8 mouse cellular contexts compared by ENCODE assay signal in the genomic region with DNA sequence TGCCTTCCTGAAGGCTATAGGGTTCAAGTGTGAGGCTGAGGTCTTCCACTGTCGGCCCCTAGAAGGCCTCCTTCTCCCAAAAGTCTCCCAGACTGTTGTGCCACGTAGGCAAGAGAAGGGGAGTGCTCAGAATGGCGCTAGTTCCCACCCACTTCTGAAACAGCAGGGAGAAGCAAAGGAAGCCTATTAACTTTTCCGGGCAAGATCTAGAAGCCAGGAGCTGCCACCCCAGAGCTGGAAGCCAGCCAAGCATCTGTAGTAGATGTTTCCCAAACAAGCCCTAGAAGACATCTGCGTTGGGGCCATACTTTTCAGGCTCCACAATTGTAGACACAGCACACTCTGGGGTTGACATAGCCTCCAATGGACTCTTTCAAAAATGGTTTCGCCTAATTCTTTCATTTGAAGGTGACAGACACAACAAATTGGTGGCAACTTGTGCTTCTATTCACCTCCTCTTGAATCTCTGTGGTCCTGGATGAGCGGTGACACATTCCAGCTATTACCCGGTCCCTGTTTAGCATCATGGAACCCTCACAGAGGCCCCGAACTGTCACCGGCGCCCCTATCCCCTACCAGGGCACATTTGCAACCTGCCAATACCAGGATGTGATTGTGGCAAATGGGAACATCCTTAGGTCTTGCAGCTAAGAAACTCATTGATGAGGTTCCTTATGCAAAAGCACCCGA. TPM values are rescaled to one million over a fixed set of nuclear protein-coding genes. Genes with fewer than 3 reads are reported as not detected.
DNase-seq lines count a peak whose midpoint lies in the region; ATAC-seq lines count a peak whose summit lies in the region.

No protein-coding gene starts in this region.

- peak; percentile 56 for DNase-seq in adrenal gland, postnatal 10 days
- peak; percentile 71 for DNase-seq in fibroblast of lung, adult 2 months (ENCODE audit: low read depth)
- DNase-seq in heart, postnatal 10 days, result peak; percentile 60 to 67
- peak; percentile 65 to 78 for DNase-seq in kidney, postnatal 4 days
- DNase-seq in MN1 (ENCODE audit: low spot score), result no peak
- DNase-seq in left cerebral cortex, postnatal 25 days (ENCODE audit: low spot score in 2 of 2), result no peak

- WGBS in neural tube, embryonic 13.5 days, result 75% methylated on average over 12 of the region's 12 CpGs

- H3K27me3 ChIP-seq in neural tube, embryonic 13.5 days, result no peaks in the 10 kb centered on the region

- H3K36me3 ChIP-seq in neural tube, embryonic 13.5 days, result no peaks in the 10 kb centered on the region

- H3K9ac ChIP-seq in neural tube, embryonic 13.5 days, result 0 out of 2 replicates have a peak overlapping the region, but pooled peaks have one; percentile 5

- peak overlapping the region; percentile 99 for H3K4me2 ChIP-seq in neural tube, embryonic 13.5 days

- peak overlapping the region; percentile 60 for H3K4me3 ChIP-seq in neural tube, embryonic 13.5 days

- H3K4me1 ChIP-seq in neural tube, embryonic 13.5 days (replicated peaks), result peaks cover 27% of the 10 kb centered on the region

- no peak for ATAC-seq in neural tube, embryonic 13.5 days (ENCODE audit: low read depth)
- ATAC-seq in cerebellum, adult (ENCODE audit: insufficient number of reproducible peaks, low FRiP score, low TSS enrichment), result no peak

- H3K9me3 ChIP-seq in neural tube, embryonic 13.5 days, result no peaks in the 10 kb centered on the region

- intact Hi-C loops in heart, postnatal 10 days (cut with DNase I), result loop anchor here (5.0 kb wide), 3 partner anchors 231 to 641 kb away; a partner anchor contains a TSS
- intact Hi-C loops in left cerebral cortex, postnatal 25 days (cut with DNase I), result loop anchor here (5.0 to 10.0 kb wide), 3 partner anchors 241 to 631 kb away; no protein-coding TSS in a partner anchor

- no peak overlapping the region for H3K27ac ChIP-seq in neural tube, embryonic 13.5 days (replicated peaks)

RNA-seq across cellular contexts. Expression of a gene that starts 1.4 kb away (rescaled TPM):
- total RNA-seq in adrenal gland, postnatal 10 days (2021), result 10 to 100 TPM; 21.4 to 23.4 TPM
- 10 to 100 TPM; 22.4 to 25.0 TPM for total RNA-seq in heart, postnatal 10 days (2021)
- 8.9 and 9.7 TPM in 2 replicates for polyA plus RNA-seq in neural tube, embryonic 13.5 days (2015; fragmentation: Nextera tagmentation; extraction: Ambion mirVana)
- total RNA-seq in left cerebral cortex, postnatal 25 days (2021), result 10 to 100 TPM; 22.7 to 28.7 TPM

Comparison
In these comparisons a context has a peak if more than half of its experiments do, and no peak if none do; other contexts are left out.
1. DNase-seq: peak in adrenal gland, postnatal 10 days (single experiment), fibroblast of lung, adult 2 months (single experiment), heart, postnatal 10 days (2 of 2) and kidney, postnatal 4 days (2 of 2); none in MN1 (single experiment) and left cerebral cortex, postnatal 25 days (0 of 2).